Mouse (Mus musculus) layer of hippocampus, postnatal 10 days (tissue): ENCODE measurements around the gene Nap1l4. TPM values are rescaled to one million over a fixed set of nuclear protein-coding genes. Genes with fewer than 3 reads are reported as not detected.

Source experiments
- DNase-seq, 2 experiments: peaks; one replicate each; pipeline ENCODE4 v3.0.0; 2021; ENCODE audit warnings: low spot score in 2 of 2
- total RNA-seq, 2 experiments: library from RNA; stranded (reverse); gene quantifications; 2 replicates each; pipeline ENCODE4 v1.2.3; 2021

Gene Nap1l4
- total RNA-seq, 2 experiments from 2014 or later: 133 to 144 TPM

DNA sequence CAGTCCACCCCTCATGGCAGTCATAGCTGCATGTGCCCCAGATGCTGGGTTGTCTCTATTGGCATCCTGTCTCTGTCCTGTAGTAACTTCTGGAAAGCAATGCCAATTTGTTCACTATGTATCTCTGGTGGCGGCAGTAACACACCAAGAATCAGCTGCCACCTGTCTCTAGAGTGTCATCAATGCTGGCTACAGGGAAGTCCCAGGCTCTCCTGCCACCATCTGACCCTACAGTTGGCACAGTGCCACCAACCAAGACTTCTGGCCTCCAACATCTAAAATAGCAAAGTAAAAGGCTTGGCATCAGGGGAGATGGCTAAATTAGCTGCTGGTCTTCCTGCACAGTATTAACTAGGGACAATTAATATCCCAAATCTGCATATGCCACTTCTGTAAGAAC lies 16.5 kb downstream of the Nap1l4 start:
- no peak for DNase-seq

DNA sequence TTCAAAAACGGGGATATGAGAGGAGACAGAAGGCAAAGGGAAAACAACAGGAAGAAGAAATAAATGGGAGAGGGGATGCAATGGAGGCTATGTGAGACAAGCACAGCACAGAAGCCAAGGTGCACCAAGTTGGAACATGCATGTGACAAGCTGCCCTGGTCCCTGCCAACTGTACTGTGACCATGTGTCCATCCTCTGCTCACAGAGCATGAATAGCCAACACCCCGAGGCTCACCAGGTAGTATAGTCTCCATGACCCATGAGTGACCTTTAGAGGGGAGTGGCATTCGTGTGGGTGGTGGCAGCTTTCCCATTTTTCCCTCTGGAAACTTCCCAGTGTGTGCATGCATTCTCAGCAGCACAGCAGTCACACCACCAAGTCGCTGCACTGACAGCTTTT lies 29.6 kb downstream of the Nap1l4 start:
- no peak for DNase-seq

DNA sequence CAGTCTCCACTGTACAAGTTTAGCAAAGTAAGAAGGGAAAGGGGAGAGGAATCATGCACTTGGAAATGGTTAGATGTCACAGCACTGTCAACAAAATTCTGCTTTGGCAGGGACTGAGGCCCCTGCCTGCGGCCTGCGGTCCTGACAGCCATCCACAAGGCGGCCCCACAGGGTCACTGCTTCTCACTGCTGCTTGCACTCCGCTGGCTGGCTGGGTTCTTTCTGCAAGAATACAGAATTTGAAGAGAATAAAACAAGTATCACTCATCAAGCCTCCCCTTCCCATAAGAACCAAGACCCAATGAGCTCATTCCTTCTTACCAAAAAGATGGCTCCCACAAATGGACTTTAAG lies 34.5 kb downstream of the Nap1l4 start:
- DNase-seq: no peak

DNA sequence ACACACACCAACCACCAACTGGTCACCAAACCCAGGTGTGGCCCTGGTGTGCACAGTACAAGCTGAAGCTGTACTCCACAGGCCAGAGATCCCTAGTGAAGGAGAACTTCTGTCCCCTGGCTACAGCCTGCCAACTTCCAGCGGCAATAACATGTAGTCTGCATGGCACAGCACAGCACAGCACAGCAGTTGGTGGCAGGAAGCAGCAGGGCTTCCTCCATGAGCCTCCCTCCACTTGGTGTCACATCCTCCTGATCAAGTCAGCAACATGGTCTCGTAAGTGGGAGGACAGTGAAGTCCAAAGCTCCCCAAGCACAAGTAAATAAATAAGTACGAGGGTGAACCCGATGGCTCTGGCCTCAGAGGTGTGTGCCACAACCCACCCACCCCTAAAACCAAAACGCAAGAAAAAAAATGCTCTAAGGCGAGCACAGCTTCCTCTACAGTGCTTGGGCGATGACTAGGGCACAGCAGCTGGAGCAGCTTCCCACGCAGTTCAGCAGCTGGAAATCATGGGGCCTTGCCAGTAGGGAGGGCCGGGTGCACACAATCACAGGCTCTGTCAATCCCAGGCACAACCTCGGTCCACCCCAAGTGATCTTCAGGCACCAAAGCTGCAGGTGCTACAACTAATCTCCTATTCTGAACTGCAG lies 35.0 kb downstream of the Nap1l4 start:
- no peak for DNase-seq

DNA sequence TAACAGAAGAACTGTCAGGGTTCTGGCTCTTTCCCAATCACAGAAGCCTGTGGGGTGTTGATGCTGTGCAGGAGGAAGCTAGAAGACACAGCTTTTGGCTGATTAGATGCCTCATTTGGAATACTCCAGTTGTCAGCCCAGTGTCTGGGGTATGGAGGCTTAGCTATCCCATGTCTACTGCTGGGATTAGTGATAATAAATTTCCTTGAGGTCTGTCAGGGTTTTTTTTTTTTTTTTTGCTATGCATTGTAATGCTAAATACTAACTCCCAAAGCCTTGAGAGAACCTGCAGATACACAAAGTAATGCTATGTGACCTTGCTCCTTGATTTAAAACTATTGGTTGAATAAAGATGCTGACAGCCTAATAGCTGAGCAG lies 37.6 kb downstream of the Nap1l4 start:
- no peak for DNase-seq

DNA sequence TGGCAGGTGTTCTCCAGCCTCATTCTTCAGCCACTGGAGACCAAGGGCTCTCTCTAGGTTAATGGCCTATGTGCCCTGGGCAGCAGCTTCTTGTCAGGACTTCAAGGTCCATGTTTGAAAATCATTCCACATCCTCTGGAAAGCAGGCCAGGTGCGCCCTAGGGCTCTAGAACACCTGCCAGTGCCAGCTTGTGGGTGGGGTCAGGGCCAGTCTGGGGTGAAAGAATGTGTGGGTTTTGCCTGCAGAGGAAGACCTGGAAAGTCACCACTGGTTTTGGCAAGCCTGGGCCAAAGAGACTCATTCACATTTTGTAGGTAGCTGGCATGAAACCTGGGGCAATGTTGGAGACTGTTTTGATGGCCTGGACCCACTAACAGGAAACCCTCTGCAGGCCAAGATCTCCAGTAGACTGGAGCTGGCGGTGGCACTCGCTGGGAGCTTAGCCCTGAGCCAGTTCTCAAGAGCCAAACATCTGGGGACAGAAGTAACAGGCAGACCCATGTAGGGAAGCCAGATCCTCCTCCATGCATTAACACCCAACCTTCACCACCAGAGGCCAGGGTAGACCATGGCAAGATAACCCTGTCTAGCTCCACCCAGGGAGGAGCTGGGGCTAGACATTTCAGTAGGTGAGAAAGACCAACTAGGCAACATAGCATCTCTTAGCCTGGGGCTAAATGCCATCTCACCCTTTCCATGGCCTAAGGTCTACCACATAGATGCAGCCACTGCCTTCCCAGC lies 38.1 kb downstream of the Nap1l4 start:
- DNase-seq: no peak

DNA sequence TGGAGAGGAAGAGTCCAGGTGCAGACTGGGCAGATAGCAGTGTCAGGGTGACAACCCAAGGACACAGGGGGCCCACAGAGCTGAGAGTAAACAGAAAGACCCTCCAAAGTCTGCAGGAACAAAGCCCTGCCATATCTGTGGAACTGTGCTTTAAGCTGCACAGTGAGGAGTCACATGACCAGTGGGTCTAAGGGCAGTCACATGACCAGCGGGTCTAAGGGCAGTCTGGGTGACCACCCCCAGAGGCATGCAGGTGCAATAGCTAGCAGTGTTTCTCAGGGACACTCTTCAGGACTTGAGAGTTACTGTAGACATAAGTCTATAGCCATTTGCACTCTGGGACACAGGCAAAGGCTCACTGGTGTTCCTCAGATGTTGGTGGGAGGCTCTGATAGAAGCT lies 39.3 kb downstream of the Nap1l4 start:
- DNase-seq: no peak

DNA sequence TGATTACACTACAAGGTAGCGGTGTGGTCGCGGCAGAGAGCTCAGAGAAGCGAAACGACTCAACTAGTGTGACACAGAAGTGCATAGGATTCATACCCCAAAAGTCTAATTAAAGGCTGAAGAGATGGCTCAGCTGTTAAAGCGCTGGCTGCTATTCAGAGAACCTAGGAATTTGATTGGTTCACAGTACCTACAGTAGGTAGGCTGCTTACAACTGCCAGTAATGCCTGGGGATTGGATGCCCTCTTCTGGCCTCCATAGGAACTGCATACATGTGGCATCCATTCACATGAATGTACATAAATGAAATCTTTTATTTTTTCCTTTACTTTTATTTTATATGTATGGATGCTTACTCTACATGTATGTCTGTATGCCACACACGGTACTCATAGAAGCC lies 42.2 kb downstream of the Nap1l4 start:
- DNase-seq: peak; percentile 59 to 63

DNA sequence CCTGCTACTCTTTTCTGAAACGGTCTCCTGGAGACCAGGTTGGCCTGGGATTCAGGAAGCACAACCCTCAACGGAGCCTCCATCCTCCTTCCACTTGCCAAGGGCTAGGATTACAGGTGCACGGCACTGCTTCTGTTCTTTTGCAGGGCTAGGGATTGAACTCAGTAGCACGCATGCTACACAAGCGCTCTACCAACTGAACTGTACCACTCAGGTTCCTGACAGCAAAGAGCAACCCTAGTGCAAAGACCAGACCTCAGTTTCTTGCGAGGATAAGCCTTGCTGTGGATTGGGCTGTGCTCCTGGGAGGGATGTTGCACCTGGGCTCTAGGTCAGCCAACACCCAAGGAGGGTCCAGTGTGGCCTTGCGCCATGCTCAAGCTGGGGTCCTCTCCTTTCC lies 42.6 kb downstream of the Nap1l4 start:
- DNase-seq: no peak

DNA sequence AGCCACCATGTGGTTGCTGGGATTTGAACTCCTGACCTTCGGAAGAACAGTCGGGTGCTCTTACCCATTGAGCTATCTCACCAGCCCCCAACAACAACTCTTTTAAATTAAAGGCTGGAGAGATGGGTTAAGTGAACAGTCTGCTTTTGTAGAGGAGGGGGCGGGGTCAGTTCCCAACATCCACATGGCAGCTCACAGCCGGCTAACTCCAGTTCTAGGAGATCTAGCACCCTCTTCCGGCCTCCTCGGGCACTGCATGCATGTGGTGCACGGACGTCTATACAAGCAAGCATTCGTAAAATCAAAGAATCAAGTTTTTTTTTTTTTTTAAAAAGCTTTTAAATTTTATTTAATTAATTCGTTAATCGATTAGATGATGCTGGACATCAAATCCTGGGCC lies 43.1 kb downstream of the Nap1l4 start:
- DNase-seq: peak; percentile 84 to 86

DNA sequence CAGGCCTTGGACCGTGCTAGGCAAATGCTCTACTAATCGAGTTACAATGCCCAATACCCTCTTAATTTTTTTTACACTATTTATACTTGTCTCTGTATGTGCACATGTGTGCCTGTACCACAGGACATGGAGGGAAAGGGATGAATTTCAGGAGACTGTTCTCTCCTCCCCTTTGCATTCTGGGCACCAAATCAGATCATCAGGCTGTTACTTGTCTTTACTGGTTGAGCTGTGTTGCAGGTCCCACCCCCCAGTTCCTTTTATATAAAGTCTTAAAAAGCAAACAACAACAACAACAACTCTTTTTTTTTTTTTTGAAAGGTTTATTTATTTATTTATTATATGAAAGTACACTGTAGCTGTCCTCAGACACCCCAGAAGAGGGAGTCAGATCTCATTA lies 43.5 kb downstream of the Nap1l4 start:
- no peak for DNase-seq

DNA sequence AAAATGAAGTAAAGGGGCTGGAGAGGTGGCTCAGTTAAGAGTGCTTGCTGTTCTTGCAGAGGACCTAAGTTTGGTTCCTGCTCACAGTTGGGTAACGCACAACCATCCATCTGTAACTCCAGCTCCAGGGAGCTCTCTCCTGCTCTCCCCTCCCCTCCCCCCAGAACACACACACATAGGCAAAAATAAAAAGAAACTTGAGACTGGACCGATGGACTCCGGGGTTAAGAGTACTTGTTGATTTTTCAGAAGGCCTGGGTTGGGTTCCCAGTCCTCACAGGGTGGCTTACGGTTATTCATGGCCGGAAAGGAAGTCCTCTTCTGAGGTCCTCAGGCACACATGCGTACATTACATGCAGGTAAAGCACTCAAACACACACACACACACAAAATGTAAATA lies 45.0 kb downstream of the Nap1l4 start:
- no peak for DNase-seq

DNA sequence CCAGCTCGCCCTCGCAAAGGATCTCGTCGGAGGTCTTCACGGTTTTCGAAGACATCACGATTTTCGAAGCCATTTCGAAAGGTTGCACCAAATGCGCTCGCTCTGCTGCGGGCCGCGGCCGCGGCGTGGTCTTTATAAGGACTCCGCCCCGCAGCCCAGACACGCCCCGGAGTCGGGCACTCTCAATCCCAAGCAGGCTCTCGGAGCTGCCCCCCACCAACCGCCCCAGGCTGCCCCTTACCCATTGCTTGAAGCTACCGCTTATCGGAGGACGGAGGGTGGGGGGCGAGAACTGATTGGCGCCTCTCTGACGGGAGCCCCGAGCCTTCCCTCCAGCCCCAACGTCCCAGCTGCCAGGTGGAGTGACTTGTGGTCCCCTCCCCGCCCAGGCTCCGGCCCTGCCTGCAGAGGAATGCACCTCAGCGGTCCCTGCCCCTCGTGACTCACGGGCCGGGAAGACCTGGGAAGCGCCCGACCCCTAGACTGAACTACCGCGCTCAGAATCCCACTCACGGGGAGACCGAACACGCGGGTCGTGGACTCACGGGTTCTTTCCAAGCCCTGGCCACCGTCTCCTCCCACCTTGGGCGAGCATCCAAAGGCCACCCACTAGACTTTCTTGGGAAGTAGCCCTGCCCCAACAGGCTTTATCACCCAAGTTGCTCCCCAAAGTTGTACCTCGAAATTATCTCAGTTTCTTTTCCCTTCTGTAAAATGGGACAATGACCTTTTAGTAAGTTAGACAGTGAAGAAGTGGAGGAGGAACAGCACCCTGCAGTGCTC lies 46.3 kb downstream of the Nap1l4 start, which contains the start of gene Phlda2:
Phlda2 (minus strand) TSS at position 733 of the 783 bp plus-strand sequence.
- no peak for DNase-seq

DNA sequence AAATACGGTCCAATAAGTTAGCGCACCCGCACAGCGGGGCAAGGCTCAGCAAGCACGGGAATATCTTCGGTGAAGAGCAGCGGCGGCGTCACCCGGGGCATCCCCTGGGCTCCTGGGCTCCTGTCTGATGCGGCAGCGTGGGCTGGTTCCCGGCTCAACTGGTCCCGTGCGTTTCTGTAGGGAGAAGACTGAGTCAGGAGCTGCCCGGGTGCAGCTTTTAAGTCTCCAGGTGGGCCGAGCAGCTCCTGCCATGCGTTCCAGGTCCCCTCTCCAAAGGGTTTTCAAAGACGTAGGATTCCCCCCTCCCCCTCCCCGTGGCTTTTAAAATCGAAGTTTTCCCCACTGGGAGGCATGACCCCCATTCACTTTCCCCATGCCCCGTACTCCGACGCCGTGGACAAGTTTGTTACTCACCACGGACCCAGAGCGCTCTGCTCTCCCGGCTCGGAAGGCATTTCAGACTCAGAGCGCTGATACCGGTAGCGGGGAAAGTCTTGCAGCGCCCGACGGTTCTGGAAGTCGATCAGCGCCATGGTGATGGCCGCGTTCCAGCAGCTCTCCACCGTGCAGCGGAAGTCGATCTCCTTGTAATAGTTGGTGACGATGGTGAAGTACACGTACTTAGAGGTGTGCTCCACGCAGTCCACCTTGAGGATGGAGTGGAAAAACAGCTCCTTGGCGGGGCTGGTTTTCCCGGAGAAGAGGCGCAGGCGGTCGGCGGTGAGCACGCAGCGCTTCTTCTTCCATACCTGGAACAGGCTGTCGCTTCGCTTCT lies 47.1 kb downstream of the Nap1l4 start:
- DNase-seq: peak; percentile 23 to 47

DNA sequence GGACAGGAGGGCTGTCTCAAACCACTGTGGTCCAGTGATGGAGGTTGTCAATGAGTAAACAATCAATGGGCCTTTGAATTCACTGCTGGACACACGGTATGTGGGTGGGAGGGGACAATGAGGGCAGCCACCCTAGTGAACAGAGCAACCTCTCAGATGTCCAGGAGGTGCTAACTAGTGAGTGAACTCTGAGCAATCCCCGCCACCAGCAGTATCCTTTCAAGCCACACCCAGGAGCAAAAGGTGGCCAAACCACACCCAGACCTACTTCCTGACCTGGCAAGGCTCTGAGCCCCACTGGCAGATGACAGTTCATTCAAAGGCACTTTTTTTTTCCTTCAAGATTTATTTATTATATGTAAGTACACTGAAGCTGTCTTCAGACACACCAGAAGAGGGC lies 48.0 kb downstream of the Nap1l4 start:
- no peak for DNase-seq

DNA sequence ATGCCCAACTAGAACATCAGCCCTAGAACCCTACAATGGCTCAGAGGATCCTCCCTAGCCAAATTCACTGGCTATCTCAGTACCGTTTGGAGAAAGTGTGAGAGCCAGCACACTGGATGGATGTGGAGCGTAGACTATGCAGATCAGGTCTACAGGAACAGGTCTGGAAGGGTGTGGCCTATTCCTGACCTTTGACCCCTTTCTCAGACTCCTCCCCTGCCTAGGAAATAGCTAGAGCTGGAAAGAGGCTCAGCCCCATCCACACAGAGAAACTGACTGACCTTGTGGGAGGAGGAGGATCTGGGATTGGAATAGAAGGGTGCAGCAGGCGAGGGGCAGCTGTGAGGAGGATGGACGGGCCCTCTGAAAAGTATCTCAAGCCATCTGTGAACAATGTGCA lies 50.3 kb downstream of the Nap1l4 start:
- no peak for DNase-seq

DNA sequence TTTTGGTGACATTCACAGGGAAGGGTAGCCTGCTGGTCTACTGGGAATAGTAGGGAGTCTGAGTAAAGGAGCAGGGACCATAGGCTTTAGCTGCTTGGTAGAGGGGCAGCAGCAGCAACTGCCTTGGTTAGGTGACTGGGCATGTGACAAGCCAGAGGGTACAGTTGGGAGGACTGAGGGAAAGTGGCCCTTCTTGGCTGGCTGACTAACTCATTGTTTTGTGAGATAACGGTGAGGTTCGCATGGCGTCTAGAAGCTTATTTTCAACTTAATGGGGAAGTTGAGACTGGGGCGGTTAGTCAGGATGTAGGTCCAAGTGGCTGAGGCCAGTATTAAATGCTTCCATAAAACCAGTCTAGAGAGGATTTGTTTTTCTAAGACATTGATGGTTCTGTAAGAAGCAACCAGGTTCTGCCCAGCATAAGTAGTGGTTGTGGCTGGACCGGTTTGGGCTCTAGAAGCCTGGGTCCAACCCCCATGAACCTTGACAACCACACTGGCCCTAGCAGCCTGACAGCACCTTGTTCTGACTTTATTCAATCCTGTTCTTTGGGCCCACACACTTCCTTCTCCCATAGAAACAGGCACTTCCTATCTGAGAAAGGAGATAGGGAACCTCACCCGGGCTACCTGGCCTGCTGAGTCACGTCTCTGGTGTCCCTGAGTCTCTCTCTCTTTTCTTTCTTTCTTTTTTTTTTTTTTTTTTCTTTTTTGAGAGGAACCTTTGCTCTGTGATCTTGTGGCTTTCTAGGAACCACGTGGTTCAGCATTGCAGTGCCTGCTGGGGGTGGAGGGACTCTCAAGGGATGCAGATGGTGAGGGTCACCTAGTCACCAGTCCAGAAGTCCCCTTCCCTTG lies 53.6 kb downstream of the Nap1l4 start:
- DNase-seq: no peak

DNA sequence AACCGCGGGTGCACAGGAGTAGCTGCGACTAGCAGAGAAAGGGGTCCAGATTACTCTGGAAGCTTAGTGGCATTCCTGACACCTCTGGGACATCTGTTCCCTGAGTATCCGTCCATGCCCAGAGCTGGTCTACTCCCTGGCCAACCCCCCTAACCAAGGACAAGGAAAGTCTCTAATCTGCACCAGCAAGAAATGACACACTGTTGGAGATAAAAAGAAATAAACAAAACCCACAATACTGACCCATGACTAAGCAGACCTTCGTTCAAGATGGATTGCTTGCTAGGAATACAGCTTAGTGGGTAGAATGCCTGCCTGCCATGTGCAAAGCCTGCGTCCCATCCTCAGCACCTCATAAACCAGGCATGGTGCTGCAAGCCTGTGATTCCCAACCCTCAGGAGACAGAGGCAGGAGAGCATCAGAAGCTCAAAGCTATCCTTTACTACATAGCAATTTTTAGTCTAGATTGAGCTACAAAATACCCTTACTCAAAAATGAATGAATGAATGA lies 55.2 kb downstream of the Nap1l4 start:
- no peak for DNase-seq

DNA sequence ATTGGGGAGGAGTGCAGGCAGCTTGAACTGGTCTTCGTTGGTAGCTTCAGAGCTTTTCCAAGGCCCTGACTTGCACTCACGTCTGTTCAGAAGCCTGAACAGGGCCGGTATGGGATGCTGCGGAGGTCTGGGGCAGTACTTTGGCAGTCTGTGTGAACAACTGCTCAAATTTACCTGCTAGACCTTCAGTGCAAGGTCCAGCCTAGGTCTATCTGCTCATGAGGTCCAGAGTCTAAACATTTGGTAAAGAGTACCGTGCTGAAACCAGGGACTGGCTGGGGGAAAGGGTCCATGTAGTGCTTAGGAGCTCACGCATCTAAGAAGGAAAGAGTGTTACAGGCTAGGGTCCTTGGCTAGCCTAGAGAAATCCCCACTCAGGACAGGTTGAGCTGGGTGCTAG lies 59.2 kb downstream of the Nap1l4 start:
- DNase-seq: no peak

DNA sequence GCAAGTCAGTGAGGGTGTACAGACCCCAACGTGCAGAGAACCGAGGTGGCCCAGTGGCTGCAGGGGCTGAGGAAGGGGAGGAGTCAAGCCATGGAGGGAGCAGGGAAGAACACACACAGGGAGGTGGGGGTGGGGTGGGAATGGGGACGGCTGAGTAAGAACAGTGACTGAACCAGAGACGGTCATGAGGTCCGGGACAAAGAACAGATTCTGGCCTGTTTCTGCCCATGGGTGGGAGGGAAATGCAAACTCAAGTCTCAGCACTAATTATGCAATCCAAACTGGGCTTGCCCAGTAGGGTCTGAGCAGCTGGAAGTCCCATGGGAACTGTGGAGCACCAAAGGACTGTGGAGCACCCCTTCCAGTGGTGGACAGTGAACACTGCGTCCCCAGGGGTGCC lies 66.4 kb downstream of the Nap1l4 start:
- no peak for DNase-seq
